Mouse (Mus musculus) midbrain, postnatal 0 days (tissue): ENCODE results near the gene Pitpnc1. TPM values are rescaled to one million over a fixed set of nuclear protein-coding genes. Genes with fewer than 3 reads are reported as not detected.

Experiments used
- ATAC-seq: fragments of 200-750 bp; cut with Nextera tagmentation; 2 replicates; pipeline ENCODE4 v1.8.0; 2017; ENCODE audit warnings: moderate number of reproducible peaks, mild to moderate bottlenecking, moderate TSS enrichment, moderate library complexity; ENCODE audit not compliant: low FRiP score
- DNase-seq: peaks from one replicate; pipeline ENCODE4 v3.0.0-alpha.2; 2015; ENCODE audit warnings: low spot score
- H3K27ac ChIP-seq: fragments of 300-500 bp; sonication (generic); 2 replicates; pipeline ENCODE4 v1.5.1; 2014; ENCODE audit warnings: low read depth, mild to moderate bottlenecking, low read length, mixed read lengths
- H3K27me3 ChIP-seq: fragments of 300-500 bp; sonication (generic); 2 replicates; pipeline ENCODE4 v1.6.1; 2014; ENCODE audit warnings: low read length, control low read depth, mixed read lengths; ENCODE audit not compliant: insufficient read depth
- H3K36me3 ChIP-seq: fragments of 300-500 bp; sonication (generic); 2 replicates; pipeline ENCODE4 v1.6.1; 2014; ENCODE audit warnings: low read length, control low read depth, mixed read lengths; ENCODE audit not compliant: insufficient read depth
- H3K4me1 ChIP-seq: fragments of 300-500 bp; sonication (generic); 2 replicates; pipeline ENCODE4 v1.6.1; 2014; ENCODE audit warnings: mild to moderate bottlenecking, control low read depth, antibody characterized with exemption, low read length, mixed read lengths; ENCODE audit not compliant: insufficient read depth
- H3K4me2 ChIP-seq: fragments of 300-500 bp; sonication (generic); 2 replicates; pipeline ENCODE4 v1.6.1; 2014; ENCODE audit warnings: low read depth, mild to moderate bottlenecking, low read length, mixed read lengths; ENCODE audit not compliant: poor library complexity, severe bottlenecking
- H3K4me3 ChIP-seq: fragments of 300-500 bp; sonication (generic); 2 replicates; pipeline ENCODE4 v1.5.1; 2014; ENCODE audit warnings: low read depth, mild to moderate bottlenecking, low read length, moderate library complexity
- H3K9ac ChIP-seq: fragments of 300-500 bp; sonication (generic); replicated peaks from 2 replicates; pipeline ENCODE4 v1.6.1; 2014; ENCODE audit warnings: mild to moderate bottlenecking, low read length, moderate library complexity, mixed read lengths; ENCODE audit not compliant: poor library complexity, severe bottlenecking
- H3K9me3 ChIP-seq: fragments of 300-500 bp; sonication (generic); 2 replicates; pipeline ENCODE4 v1.6.1; 2016; ENCODE audit warnings: low read length, control low read depth
- CTCF ChIP-seq: IDR thresholded peaks from 2 replicates; pipeline ENCODE4 v1.5.1; 2016; ENCODE audit warnings: antibody characterized with exemption, mild to moderate bottlenecking
- WGBS: fragments of 180-500 bp; shearing (Covaris S2); extraction: QIAGEN DNeasy Blood & Tissue Kit; methylation state at CpG from one replicate; pipeline ENCODE4 v1.1.7; 2014; 5-methylcytosine and 5-hydroxymethylcytosine counted together
- polyA plus RNA-seq: library from polyadenylated mRNA; unstranded; fragments of >200 nt; fragmentation: Nextera tagmentation; extraction: Ambion mirVana; gene quantifications from 2 replicates; pipeline ENCODE4 v1.2.1, GENCODE M21; 2015
- total RNA-seq: library from RNA; depleted of rRNA; stranded (reverse); fragments of >200 nt; gene quantifications from 2 replicates; pipeline ENCODE4 v1.2.3, GENCODE M21; 2014

Pitpnc1 gene
- total and polyA plus RNA-seq, 2 experiments from 2014 or later = 54.0 to 56.5 TPM

GRCm38 (mm10) chr11:107441050-107441449, 29.4 kb downstream of the Pitpnc1 start:
- no peak overlapping the region for H3K4me2 ChIP-seq
- H3K9me3 ChIP-seq = no peaks in the 10 kb centered on the region
- no peaks in the 10 kb centered on the region for H3K27me3 ChIP-seq
- no peaks in the 10 kb centered on the region for H3K4me1 ChIP-seq
- no peak overlapping the region for H3K9ac ChIP-seq
- no peak overlapping the region for H3K27ac ChIP-seq
- no peaks in the 10 kb centered on the region for H3K36me3 ChIP-seq
- ATAC-seq (no peak), DNase-seq (no peak)
- no peak overlapping the region for H3K4me3 ChIP-seq
- no peak for TF ChIP-seq CTCF
- 55% methylated on average over 3 of the region's 3 CpGs for WGBS

GRCm38 (mm10) chr11:107438140-107438539, 32.4 kb downstream of the Pitpnc1 start:
- Histone ChIP-seq H3K9ac (no peak overlapping the region), H3K4me2 (no peak overlapping the region), H3K4me3 (no peak overlapping the region), H3K36me3 (no peaks in the 10 kb centered on the region), H3K4me1 (no peaks in the 10 kb centered on the region), H3K9me3 (no peaks in the 10 kb centered on the region), H3K27ac (no peak overlapping the region), H3K27me3 (no peaks in the 10 kb centered on the region)
- WGBS = 89% methylated on average over 3 of the region's 3 CpGs
- DNase-seq = no peak
- 0 out of 2 replicates have a peak, but pooled peaks have one; percentile 6 for TF ChIP-seq CTCF
- no peak for ATAC-seq

GRCm38 (mm10) chr11:107437723-107438122, 32.8 kb downstream of the Pitpnc1 start:
- no peak for TF ChIP-seq CTCF
- H3K9me3 ChIP-seq = no peaks in the 10 kb centered on the region
- H3K27ac ChIP-seq = no peak overlapping the region
- H3K9ac ChIP-seq = no peak overlapping the region
- WGBS = 48% methylated on average over 4 of the region's 4 CpGs
- H3K4me1 ChIP-seq = no peaks in the 10 kb centered on the region
- no peaks in the 10 kb centered on the region for H3K36me3 ChIP-seq
- DNase-seq (peak; percentile 30), ATAC-seq (no peak)
- no peaks in the 10 kb centered on the region for H3K27me3 ChIP-seq
- H3K4me3 ChIP-seq = no peak overlapping the region
- no peak overlapping the region for H3K4me2 ChIP-seq

- WGBS = 89% methylated on average over 6 of the region's 6 CpGs
- H3K4me2 ChIP-seq = no peak overlapping the region
- TF ChIP-seq CTCF = no peak
Observed at GRCm38 (mm10) chr11:107435776-107436449, 34.6 kb downstream of the Pitpnc1 start.

GRCm38 (mm10) chr11:107431197-107431965, 39.1 kb downstream of the Pitpnc1 start:
- H3K9ac ChIP-seq = no peak overlapping the region
- H3K27ac ChIP-seq = peak overlapping the region; percentile 48; the same call in 1 of the 2 replicates
- H3K9me3 ChIP-seq = no peaks in the 10 kb centered on the region
- H3K27me3 ChIP-seq = no peaks in the 10 kb centered on the region
- WGBS = 92% methylated on average over 7 of the region's 7 CpGs
- DNase-seq = no peak
- H3K4me3 ChIP-seq = no peak overlapping the region
- no peaks in the 10 kb centered on the region for H3K4me1 ChIP-seq
- ATAC-seq = no peak
- no peak for TF ChIP-seq CTCF
- 0 out of 2 replicates have a peak overlapping the region, but pooled peaks have one; percentile 3 for H3K4me2 ChIP-seq
- no peaks in the 10 kb centered on the region for H3K36me3 ChIP-seq

More at GRCm38 (mm10) chr11:107435776-107436449, 34.6 kb downstream of the Pitpnc1 start:
- Histone ChIP-seq H3K4me1 (no peaks in the 10 kb centered on the region), H3K9me3 (no peaks in the 10 kb centered on the region), H3K27ac (no peak overlapping the region), H3K36me3 (no peaks in the 10 kb centered on the region), H3K27me3 (no peaks in the 10 kb centered on the region), H3K9ac (no peak overlapping the region), H3K4me3 (no peak overlapping the region)
- DNase-seq = no peak
- ATAC-seq = no peak

GRCm38 (mm10) chr11:107428011-107428410, 42.5 kb downstream of the Pitpnc1 start:
- no peak for DNase-seq
- WGBS = 91% methylated on average over 10 of the region's 10 CpGs
- TF ChIP-seq CTCF = no peak
- H3K27me3 ChIP-seq = no peaks in the 10 kb centered on the region
- H3K9ac ChIP-seq = no peak overlapping the region
- no peak overlapping the region for H3K4me2 ChIP-seq
- ATAC-seq = no peak
- H3K4me3 ChIP-seq = no peak overlapping the region
- no peak overlapping the region for H3K27ac ChIP-seq
- H3K4me1 ChIP-seq = 0 out of 2 replicates have a peak, but pooled peaks cover 1% of the 10 kb centered on the region
- no peaks in the 10 kb centered on the region for H3K9me3 ChIP-seq
- no peaks in the 10 kb centered on the region for H3K36me3 ChIP-seq
